Mouse (Mus musculus) cortical plate, adult 2 months (tissue): ENCODE measurements around the gene 2310011J03Rik.

Experiments used
- CTCF ChIP-seq: fragments of 200-500 bp; IDR thresholded peaks from 2 replicates; pipeline ENCODE4 v1.5.1; 2011; ENCODE audit warnings: mild to moderate bottlenecking, control low read depth, low read length; ENCODE audit not compliant: insufficient read depth; ENCODE audit errors: extremely low read depth
- POLR2A ChIP-seq: fragments of 200-500 bp; IDR thresholded peaks from 2 replicates; pipeline ENCODE4 v1.6.1; 2011; ENCODE audit warnings: mild to moderate bottlenecking, low read length, control low read depth; ENCODE audit not compliant: insufficient read depth; ENCODE audit errors: extremely low read depth

DNA sequence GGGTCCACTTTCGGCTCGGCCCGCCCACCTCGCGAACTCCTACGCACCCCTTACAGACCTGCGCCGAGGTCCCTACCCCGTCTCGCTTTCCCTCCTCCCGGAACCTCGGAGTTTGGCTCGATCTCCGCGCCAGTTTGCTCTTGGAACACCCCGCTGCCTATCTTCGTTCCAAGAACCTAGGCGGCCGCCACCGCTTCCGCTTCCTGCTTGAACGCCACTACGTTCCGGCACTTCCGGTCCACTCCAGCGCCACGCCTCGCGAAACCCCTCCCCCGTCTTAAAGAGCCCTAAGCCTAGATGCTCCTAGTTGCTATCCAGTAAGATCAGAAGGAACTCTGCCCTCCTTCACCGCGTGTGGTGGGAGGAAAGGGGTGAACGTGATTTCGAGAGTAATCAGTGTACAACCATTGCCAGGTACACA, at the start of gene 2310011J03Rik:
- TF ChIP-seq CTCF (no peak), POLR2A (peak; percentile 59; the same call in 1 of the 2 replicates)
